Mouse (Mus musculus) intestine, postnatal 0 days (tissue): Measurements from ENCODE around the gene Pus10. TPM values are rescaled to one million over a fixed set of nuclear protein-coding genes. Genes with fewer than 3 reads are reported as not detected.

Experiments used
- ATAC-seq: fragments of 200-750 bp; cut with Nextera tagmentation; 2 replicates; pipeline ENCODE4 v1.8.0; 2017; ENCODE audit warnings: mild to moderate bottlenecking, moderate TSS enrichment, moderate library complexity
- H3K27ac ChIP-seq: fragments of 300-500 bp; sonication (generic); 2 replicates; pipeline ENCODE4 v1.5.1; 2014; ENCODE audit warnings: mild to moderate bottlenecking, low read depth, low read length, moderate library complexity
- H3K27me3 ChIP-seq: fragments of 300-500 bp; sonication (generic); replicated peaks from 2 replicates; pipeline ENCODE4 v1.6.1; 2014; ENCODE audit warnings: low read length, mixed read lengths; ENCODE audit not compliant: control insufficient read depth, insufficient read depth
- H3K36me3 ChIP-seq: fragments of 300-500 bp; sonication (generic); 2 replicates; pipeline ENCODE4 v1.6.1; 2014; ENCODE audit warnings: mild to moderate bottlenecking, moderate library complexity; ENCODE audit not compliant: control insufficient read depth, insufficient read depth
- H3K4me1 ChIP-seq: fragments of 300-500 bp; sonication (generic); replicated peaks from 2 replicates; pipeline ENCODE4 v1.6.1; 2014; ENCODE audit warnings: antibody characterized with exemption, low read length, mixed read lengths; ENCODE audit not compliant: control insufficient read depth, insufficient read depth
- H3K4me2 ChIP-seq: fragments of 300-500 bp; sonication (generic); replicated peaks from 2 replicates; pipeline ENCODE4 v1.6.1; 2014; ENCODE audit warnings: low read depth, mild to moderate bottlenecking, moderate library complexity
- H3K4me3 ChIP-seq: fragments of 300-500 bp; sonication (generic); 2 replicates; pipeline ENCODE4 v1.5.1; 2014; ENCODE audit warnings: low read depth, low read length
- H3K9ac ChIP-seq: fragments of 300-500 bp; sonication (generic); 2 replicates; pipeline ENCODE4 v1.6.1; 2014; ENCODE audit warnings: mild to moderate bottlenecking, low read depth, low read length
- H3K9me3 ChIP-seq: fragments of 300-500 bp; sonication (generic); 2 replicates; pipeline ENCODE4 v1.6.1; 2016; ENCODE audit warnings: mixed run types; ENCODE audit not compliant: control insufficient read depth
- CTCF ChIP-seq: sonication (generic); IDR thresholded peaks from 2 replicates; pipeline ENCODE4 v1.5.1; 2016; ENCODE audit warnings: low read depth, mild to moderate bottlenecking, control low read depth, antibody characterized with exemption, moderate library complexity
- whole genome bisulfite sequencing: fragments of 180-500 bp; shearing (Covaris S2); extraction: QIAGEN DNeasy Blood & Tissue Kit; methylation state at CpG from one replicate; pipeline ENCODE4 v1.1.7; 2014; 5-methylcytosine and 5-hydroxymethylcytosine counted together
- polyA plus RNA-seq: library from polyadenylated mRNA; unstranded; fragments of >200 nt; fragmentation: Nextera tagmentation; extraction: Ambion mirVana; gene quantifications from 2 replicates; pipeline ENCODE4 v1.2.1, GENCODE M21; 2015

Pus10 gene
- polyA plus RNA-seq, 1 experiment from 2014 or later: 9.0 TPM

- H3K4me1 ChIP-seq: no peaks in the 10 kb centered on the region
- no peak overlapping the region for H3K9ac ChIP-seq
- no peak overlapping the region for H3K27ac ChIP-seq
- 88% methylated on average over 5 of the region's 5 CpGs for WGBS
- peaks cover 38% of the 10 kb centered on the region for H3K36me3 ChIP-seq
- no peak overlapping the region for H3K4me2 ChIP-seq
- no peak overlapping the region for H3K4me3 ChIP-seq
- H3K27me3 ChIP-seq: no peaks in the 10 kb centered on the region
- no peak for TF ChIP-seq CTCF
- no peak for ATAC-seq
- H3K9me3 ChIP-seq: no peaks in the 10 kb centered on the region
Observed at GRCm38 (mm10) chr11:23682561-23682960, 17.1 kb downstream of the Pus10 start.

GRCm38 (mm10) chr11:23686671-23687070, 21.2 kb downstream of the Pus10 start:
- 82% methylated on average over 5 of the region's 5 CpGs for WGBS
- no peak overlapping the region for H3K9ac ChIP-seq
- no peak overlapping the region for H3K4me3 ChIP-seq
- H3K27ac ChIP-seq: no peak overlapping the region
- H3K36me3 ChIP-seq: peaks cover 26% of the 10 kb centered on the region
- TF ChIP-seq CTCF: no peak
- no peaks in the 10 kb centered on the region for H3K9me3 ChIP-seq
- H3K4me1 ChIP-seq: no peaks in the 10 kb centered on the region
- no peaks in the 10 kb centered on the region for H3K27me3 ChIP-seq
- no peak overlapping the region for H3K4me2 ChIP-seq
- ATAC-seq: no peak

GRCm38 (mm10) chr11:23688060-23688459, 22.6 kb downstream of the Pus10 start:
- Histone ChIP-seq H3K27me3 (no peaks in the 10 kb centered on the region), H3K4me1 (no peaks in the 10 kb centered on the region), H3K4me2 (no peak overlapping the region), H3K27ac (no peak overlapping the region), H3K9ac (no peak overlapping the region), H3K36me3 (peaks cover 26% of the 10 kb centered on the region), H3K4me3 (no peak overlapping the region), H3K9me3 (no peaks in the 10 kb centered on the region)
- no peak for ATAC-seq
- TF ChIP-seq CTCF: no peak
- WGBS: 84% methylated on average over 1 of the region's 1 CpGs

GRCm38 (mm10) chr11:23693286-23693685, 27.8 kb downstream of the Pus10 start:
- TF ChIP-seq CTCF: no peak
- WGBS: 92% methylated on average over 2 of the region's 2 CpGs
- H3K4me2 ChIP-seq: no peak overlapping the region

GRCm38 (mm10) chr11:23695847-23696246, 30.4 kb downstream of the Pus10 start:
- Histone ChIP-seq H3K9ac (no peak overlapping the region), H3K27me3 (no peaks in the 10 kb centered on the region), H3K36me3 (no peaks in the 10 kb centered on the region; the same call in 1 of the 2 replicates), H3K27ac (no peak overlapping the region), H3K4me3 (no peak overlapping the region), H3K9me3 (no peaks in the 10 kb centered on the region), H3K4me2 (no peak overlapping the region), H3K4me1 (no peaks in the 10 kb centered on the region)
- no peak for TF ChIP-seq CTCF
- ATAC-seq: no peak

More at GRCm38 (mm10) chr11:23693286-23693685, 27.8 kb downstream of the Pus10 start:
- H3K9ac ChIP-seq: no peak overlapping the region
- H3K4me1 ChIP-seq: no peaks in the 10 kb centered on the region
- no peaks in the 10 kb centered on the region for H3K27me3 ChIP-seq
- peaks cover 4% of the 10 kb centered on the region for H3K36me3 ChIP-seq
- no peak overlapping the region for H3K4me3 ChIP-seq
- H3K9me3 ChIP-seq: no peaks in the 10 kb centered on the region
- no peak for ATAC-seq
- H3K27ac ChIP-seq: no peak overlapping the region

GRCm38 (mm10) chr11:23698526-23698925, 33.1 kb downstream of the Pus10 start:
- no peak for ATAC-seq
- no peaks in the 10 kb centered on the region for H3K9me3 ChIP-seq
- H3K27ac ChIP-seq: no peak overlapping the region
- WGBS: 63% methylated on average over 2 of the region's 2 CpGs
- no peaks in the 10 kb centered on the region; the same call in 1 of the 2 replicates for H3K36me3 ChIP-seq
- no peaks in the 10 kb centered on the region for H3K4me1 ChIP-seq
- no peak for TF ChIP-seq CTCF
- no peak overlapping the region for H3K9ac ChIP-seq
- no peak overlapping the region for H3K4me2 ChIP-seq
- H3K27me3 ChIP-seq: no peaks in the 10 kb centered on the region
- H3K4me3 ChIP-seq: no peak overlapping the region
